ENCODE assay signal across 10 mouse cellular contexts in genomic region chr8:126887639-126888006, GRCm38 (mm10). TPM values are rescaled to one million over a fixed set of nuclear protein-coding genes. Genes with fewer than 3 reads are reported as not detected.
DNase-seq lines count a peak whose midpoint lies in the region; ATAC-seq and TF ChIP-seq lines count a peak whose summit lies in the region.
"Had no signal": no experiment of that assay in that cellular context is flagged by ENCODE, and none has a peak within 500 bp of the region (broad histone marks: within the 10 kb centered on the region; RNA-seq: fewer than 3 reads in every experiment).

No protein-coding gene starts in this region.

- H3K9ac ChIP-seq in heart, embryonic 12.5 days, result no peak overlapping the region
- no peak overlapping the region for H3K9ac ChIP-seq in lung, postnatal 0 days (replicated peaks; ENCODE audit: low read depth)
- no peak overlapping the region for H3K9ac ChIP-seq in heart, postnatal 0 days (replicated peaks; ENCODE audit: low read depth, low read length)
- H3K9ac ChIP-seq: liver, embryonic 14.5 days had no signal

- no peak for ATAC-seq in heart, embryonic 12.5 days (ENCODE audit: insufficient number of reproducible peaks, low FRiP score)
- no peak for ATAC-seq in lung, postnatal 0 days
- no peak for ATAC-seq in heart, postnatal 0 days (ENCODE audit: insufficient read depth, low read depth)
- ATAC-seq in frontal cortex, adult (ENCODE audit: low TSS enrichment), result no peak
- ATAC-seq in erythroid progenitor cell, adult 5-6 weeks (replicated peaks; ENCODE audit: low FRiP score, poor library complexity, severe bottlenecking), result no peak

- H3K9me3 ChIP-seq in heart, embryonic 12.5 days (replicated peaks), result peaks cover 3% of the 10 kb centered on the region; the same call in 1 of the 2 replicates
- no peaks in the 10 kb centered on the region for H3K9me3 ChIP-seq in lung, postnatal 0 days (ENCODE audit: low read length)
- no peaks in the 10 kb centered on the region for H3K9me3 ChIP-seq in heart, postnatal 0 days (replicated peaks; ENCODE audit: control insufficient read depth, low read length)

- H3K27ac ChIP-seq in heart, embryonic 12.5 days (ENCODE audit: poor library complexity, severe bottlenecking), result peak overlapping the region; percentile 94
- H3K27ac ChIP-seq in lung, postnatal 0 days (ENCODE audit: low read length), result peak overlapping the region; percentile 87
- H3K27ac ChIP-seq in heart, postnatal 0 days (ENCODE audit: low read depth), result peak overlapping the region; percentile 83
- H3K27ac ChIP-seq in small intestine, adult 2 months (ENCODE audit: insufficient read depth, low read depth, low read length), result peak overlapping the region; percentile 61; the same call in 1 of the 2 replicates
- H3K27ac ChIP-seq: liver, embryonic 14.5 days had no signal

- TF ChIP-seq POLR2A in lung, adult 2 months (IDR thresholded peaks at IDR 0.05; ENCODE audit: borderline replicate concordance, extremely low read depth, low read depth, low read length), result no peak
- TF ChIP-seq POLR2A in small intestine, adult 2 months (IDR thresholded peaks at IDR 0.05; ENCODE audit: low read depth, low read length), result no peak

- no peak overlapping the region for H3K4me3 ChIP-seq in heart, embryonic 12.5 days
- no peak overlapping the region for H3K4me3 ChIP-seq in lung, postnatal 0 days (ENCODE audit: low read depth, low read length)
- no peak overlapping the region for H3K4me3 ChIP-seq in lung, adult 2 months (replicated peaks; ENCODE audit: extremely low read depth, low read depth, low read length)
- no peak overlapping the region for H3K4me3 ChIP-seq in heart, postnatal 0 days (ENCODE audit: low read depth, low read length)
- no peak overlapping the region for H3K4me3 ChIP-seq in small intestine, adult 2 months (ENCODE audit: low read depth, low read length)

- no peak overlapping the region for H3K4me2 ChIP-seq in heart, embryonic 12.5 days
- H3K4me2 ChIP-seq in lung, postnatal 0 days (replicated peaks; ENCODE audit: low read depth, low read length), result no peak overlapping the region
- H3K4me2 ChIP-seq in heart, postnatal 0 days (ENCODE audit: low read depth, low read length), result no peak overlapping the region

- H3K4me1 ChIP-seq in heart, embryonic 12.5 days (replicated peaks), result peaks cover 39% of the 10 kb centered on the region
- H3K4me1 ChIP-seq in lung, postnatal 0 days (ENCODE audit: insufficient read depth, low read depth, low read length), result peaks cover 12% of the 10 kb centered on the region; the same call in 1 of the 2 replicates
- peaks cover 9% of the 10 kb centered on the region for H3K4me1 ChIP-seq in lung, adult 2 months (ENCODE audit: control insufficient read depth, insufficient read depth, low read length)
- H3K4me1 ChIP-seq in heart, postnatal 0 days (ENCODE audit: control insufficient read depth, insufficient read depth), result peaks cover 11% of the 10 kb centered on the region
- H3K4me1 ChIP-seq in small intestine, adult 2 months (ENCODE audit: control insufficient read depth, insufficient read depth, insufficient read length, low read length), result peaks cover 16% of the 10 kb centered on the region; the same call in 1 of the 2 replicates

- no peak for DNase-seq in heart, postnatal 14 days
- DNase-seq in lung, postnatal 0 days (ENCODE audit: low spot score), result no peak
- DNase-seq in lung, adult 2 months, result no peak
- DNase-seq in heart, postnatal 0 days (ENCODE audit: low spot score), result no peak
- DNase-seq: cerebellum, adult 9-11 months had no signal

- no peak for TF ChIP-seq EP300 in lung, postnatal 0 days (IDR thresholded peaks at IDR 0.05)
- TF ChIP-seq EP300 in heart, postnatal 0 days (IDR thresholded peaks at IDR 0.05; ENCODE audit: low read depth), result no peak

- 75% methylated on average over 3 of the region's 3 CpGs for WGBS in heart, embryonic 12.5 days
- WGBS in lung, postnatal 0 days, result 80% methylated on average over 3 of the region's 3 CpGs
- WGBS in lung, adult 2 months, result 68% methylated on average over 3 of the region's 3 CpGs
- 78% methylated on average over 3 of the region's 3 CpGs for WGBS in heart, postnatal 0 days
- WGBS in small intestine, adult 2 months, result 83% methylated on average over 3 of the region's 3 CpGs

- no peak for TF ChIP-seq CTCF in lung, postnatal 0 days (IDR thresholded peaks at IDR 0.05)
- TF ChIP-seq CTCF in lung, adult 2 months (IDR thresholded peaks at IDR 0.05; ENCODE audit: insufficient read depth, low read length), result no peak
- TF ChIP-seq CTCF in heart, postnatal 0 days (IDR thresholded peaks at IDR 0.05; ENCODE audit: low read depth), result no peak
- TF ChIP-seq CTCF in small intestine, adult 2 months (IDR thresholded peaks at IDR 0.05; ENCODE audit: extremely low read depth, insufficient read length, insufficient replicate concordance, low read depth, low read length), result no peak

- no peaks in the 10 kb centered on the region for H3K36me3 ChIP-seq in heart, embryonic 12.5 days
- H3K36me3 ChIP-seq in lung, postnatal 0 days (ENCODE audit: insufficient read depth, low read length), result no peaks in the 10 kb centered on the region
- H3K36me3 ChIP-seq in heart, postnatal 0 days (replicated peaks; ENCODE audit: control insufficient read depth, insufficient read depth, low read length), result no peaks in the 10 kb centered on the region
- H3K36me3 ChIP-seq in small intestine, adult 2 months (ENCODE audit: control insufficient read depth, insufficient read depth, low read length), result no peaks in the 10 kb centered on the region

- intact Hi-C loops in heart, postnatal 14 days (cut with DNase I), result loop anchor here (2.0 kb wide), 1 partner anchor 25 kb away; no protein-coding TSS in a partner anchor

- no peaks in the 10 kb centered on the region for H3K27me3 ChIP-seq in heart, embryonic 12.5 days (replicated peaks)
- H3K27me3 ChIP-seq in lung, postnatal 0 days (replicated peaks; ENCODE audit: insufficient read depth, low read length), result no peaks in the 10 kb centered on the region
- no peaks in the 10 kb centered on the region for H3K27me3 ChIP-seq in heart, postnatal 0 days (ENCODE audit: control insufficient read depth, insufficient read depth, low read length)
- no peaks in the 10 kb centered on the region for H3K27me3 ChIP-seq in small intestine, adult 2 months (ENCODE audit: control insufficient read depth, insufficient read depth, low read length)

RNA-seq across cellular contexts. Expression of gene Tomm20, which starts 58.0 kb away (rescaled TPM):
- polyA plus RNA-seq in heart, embryonic 12.5 days (2016; fragmentation: Nextera tagmentation; extraction: Ambion mirVana), result 211 TPM in 2 replicates
- total RNA-seq in heart, postnatal 14 days (2021), result 10 to 100 TPM; 66.9 to 87.0 TPM
- polyA plus RNA-seq in lung, postnatal 0 days (2015; fragmentation: Nextera tagmentation; extraction: Ambion mirVana), result 138 and 155 TPM in 2 replicates
- polyA plus RNA-seq in lung, adult 2 months (2012; rRNA removed), result 184 and 369 TPM in 2 replicates
- total RNA-seq in heart, postnatal 0 days (2014; rRNA removed; ENCODE audit: low replicate concordance), result 52.6 and 65.3 TPM in 2 replicates
- 203 and 213 TPM in 2 replicates for polyA plus RNA-seq in heart, postnatal 0 days (2015; fragmentation: Nextera tagmentation; extraction: Ambion mirVana)
- polyA plus RNA-seq in small intestine, adult 2 months (2012; rRNA removed), result 117 and 450 TPM in 2 replicates
- 16.3 and 40.4 TPM in 2 replicates for total RNA-seq in erythroid progenitor cell, adult 5-6 weeks (2015; ENCODE audit: low replicate concordance)
- total RNA-seq in erythroid progenitor cell, adult 5-6 weeks (2017; ENCODE audit: low replicate concordance), result 43.8 and 48.9 TPM in 2 replicates
